In the genomic region with DNA sequence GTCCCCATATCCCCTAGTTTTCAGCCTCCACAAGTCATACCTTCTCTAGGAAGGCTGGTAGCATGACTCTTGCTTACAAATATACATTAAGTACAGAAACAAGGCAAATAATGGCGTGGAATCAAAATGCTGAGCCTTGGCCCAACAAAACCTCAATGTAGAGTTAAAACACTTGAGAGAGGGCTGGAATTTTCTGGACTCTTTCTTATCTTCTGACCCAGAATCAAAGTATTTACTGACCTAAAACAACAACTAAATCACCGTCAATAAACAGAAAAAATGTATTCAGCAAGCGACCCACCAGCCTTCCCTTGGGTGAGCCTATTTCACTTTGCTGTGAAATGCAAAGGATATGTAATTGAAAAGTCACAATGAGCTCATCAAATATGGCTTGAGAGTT, we compare ENCODE assay signal across 9 mouse cellular contexts. TPM values are rescaled to one million over a fixed set of nuclear protein-coding genes. Genes with fewer than 3 reads are reported as not detected.
A peak's percentile ranks its signal among the peaks of the same experiment; 100 is the strongest.
DNase-seq lines count a peak whose midpoint lies in the region; ATAC-seq and TF ChIP-seq lines count a peak whose summit lies in the region.
"Had no signal": no experiment of that assay in that cellular context is flagged by ENCODE, and none has a peak within 500 bp of the region (broad histone marks: within the 10 kb centered on the region; RNA-seq: fewer than 3 reads in every experiment).

No protein-coding gene starts in this region.

- WGBS in heart, embryonic 11.5 days (ENCODE audit: insufficient replicate concordance), result 54% methylated on average over 3 of the region's 3 CpGs
- WGBS in hindbrain, embryonic 10.5 days, result 60% methylated on average over 3 of the region's 3 CpGs
- 84% methylated on average over 3 of the region's 3 CpGs for WGBS in macrophage (ENCODE audit: missing documents)

- peak overlapping the region; percentile 61 for H3K4me2 ChIP-seq in heart, embryonic 11.5 days

- H3K36me3 ChIP-seq in heart, embryonic 11.5 days (ENCODE audit: control insufficient read depth, insufficient read depth, low read length), result no peaks in the 10 kb centered on the region
- H3K36me3 ChIP-seq in ES-E14 (ENCODE audit: control insufficient read depth, insufficient read depth, low read length, poor library complexity, severe bottlenecking) (no peaks in the 10 kb centered on the region), macrophage (ENCODE audit: inconsistent target) (no peaks in the 10 kb centered on the region)
- peaks cover 44% of the 10 kb centered on the region for H3K36me3 ChIP-seq in hindbrain, embryonic 10.5 days

- DNase-seq in heart, adult 8-10 months (ENCODE audit: low spot score), result no peak
- DNase-seq in ES-E14 (ENCODE audit: low read depth, low spot score), result no peak
- DNase-seq in hindbrain, embryonic 10.5 days (ENCODE audit: low spot score), result no peak
- DNase-seq in retina, embryonic 14.5 days (ENCODE audit: low spot score), result no peak
- DNase-seq in left cerebral cortex, postnatal 10 days (ENCODE audit: extremely low spot score in 1 of 2, low spot score in 2 of 2), result no peak
- DNase-seq in retina, postnatal 1 day, result no peak
- DNase-seq: cerebellum, adult 11-12 months had no signal

- H3K4me3 ChIP-seq in heart, embryonic 11.5 days (ENCODE audit: low read depth, low read length), result peak overlapping the region; percentile 90
- H3K4me3 ChIP-seq in ES-E14 (ENCODE audit: insufficient read depth in 1 of 2, low read depth in 1 of 2, low read length in 2 of 2, poor library complexity in 1 of 2, severe bottlenecking in 1 of 2) (peak overlapping the region; percentile 94 to 98; a peak in 3 of 4 replicates), macrophage (ENCODE audit: inconsistent target) (peak overlapping the region; percentile 76)
- H3K4me3 ChIP-seq in hindbrain, embryonic 10.5 days, result peak overlapping the region; percentile 91

- no peak for ATAC-seq in heart, embryonic 11.5 days (replicated peaks; ENCODE audit: insufficient number of reproducible peaks, low FRiP score, low TSS enrichment)

- intact Hi-C loops in left cerebral cortex, postnatal 10 days (cut with DNase I), result loop anchor here (5.0 kb wide), 1 partner anchor 51 kb away; the partner anchor contains the start of gene Prdm2

- in situ Hi-C loops in ES-E14 (cut with MboI; ENCODE audit: low sequenced_read_pairs in 2 of 2, unreplicated experiment in 2 of 2), result no loop called here

- peaks cover 31% of the 10 kb centered on the region for H3K4me1 ChIP-seq in heart, embryonic 11.5 days (ENCODE audit: control insufficient read depth, insufficient read depth, low read length)
- H3K4me1 ChIP-seq in ES-E14 (ENCODE audit: control insufficient read depth in 2 of 2, insufficient read depth in 2 of 2, low read length in 2 of 2, poor library complexity in 1 of 2), result peaks cover 2 to 3% of the 10 kb centered on the region in 2 experiments; a peak in 1 of 4 replicates
- H3K4me1 ChIP-seq in hindbrain, embryonic 10.5 days (replicated peaks), result peaks cover 40% of the 10 kb centered on the region

- H3K27ac ChIP-seq in heart, embryonic 11.5 days (ENCODE audit: low read depth, low read length), result no peak overlapping the region
- H3K27ac ChIP-seq in ES-E14 (ENCODE audit: insufficient read depth, low read depth, low read length, poor library complexity, severe bottlenecking) (no peak overlapping the region), macrophage (peak overlapping the region; percentile 41)
- H3K27ac ChIP-seq in hindbrain, embryonic 10.5 days, result peak overlapping the region; percentile 98

- peaks cover 56% of the 10 kb centered on the region for H3K79me2 ChIP-seq in macrophage (ENCODE audit: inconsistent target)

- H3K9me3 ChIP-seq in heart, embryonic 11.5 days (replicated peaks; ENCODE audit: control insufficient read depth, low read length), result no peaks in the 10 kb centered on the region
- no peaks in the 10 kb centered on the region for H3K9me3 ChIP-seq in ES-E14 (ENCODE audit: control insufficient read depth, insufficient read depth, low read depth, low read length)
- no peaks in the 10 kb centered on the region for H3K9me3 ChIP-seq in hindbrain, embryonic 10.5 days

- no peaks in the 10 kb centered on the region for H3K27me3 ChIP-seq in heart, embryonic 11.5 days (ENCODE audit: control insufficient read depth, insufficient read depth, low read length)
- H3K27me3 ChIP-seq in hindbrain, embryonic 10.5 days (ENCODE audit: insufficient read depth, poor library complexity, severe bottlenecking), result no peaks in the 10 kb centered on the region

- no peak overlapping the region for H3K9ac ChIP-seq in heart, embryonic 11.5 days (ENCODE audit: low read depth, low read length)
- H3K9ac ChIP-seq in ES-E14 (ENCODE audit: insufficient read depth, low read depth, low read length, poor library complexity, severe bottlenecking), result no peak overlapping the region; the same call in 1 of the 2 replicates

TF ChIP-seq in ES-E14, 5 proteins besides CTCF, POLR2A, EP300 and RAD21:
- no peak for TF ChIP-seq CHD2 (IDR thresholded peaks at IDR 0.05; ENCODE audit: low read depth, low read length)
- no peak for TF ChIP-seq ZC3H11A (IDR thresholded peaks at IDR 0.05; ENCODE audit: borderline replicate concordance, low read depth, low read length)
- no peak for TF ChIP-seq ZNF384 (IDR thresholded peaks at IDR 0.05; ENCODE audit: low read depth, low read length)
- TF ChIP-seq HCFC1 (IDR thresholded peaks at IDR 0.05; ENCODE audit: borderline replicate concordance, insufficient read depth, low read length), result no peak
- TF ChIP-seq MAFK (IDR thresholded peaks at IDR 0.05; ENCODE audit: insufficient read depth, low read depth, low read length), result no peak

RNA-seq across cellular contexts. Expression of gene Prdm2, which starts 52.0 kb away (rescaled TPM):
- polyA plus RNA-seq in heart, embryonic 11.5 days (2014; fragmentation: Nextera tagmentation; extraction: Ambion mirVana), result 8.1 and 11.0 TPM in 2 replicates
- total RNA-seq in heart, adult 8-10 months (2022), result 10 to 100 TPM; 20.0 to 23.7 (median 21.3) TPM
- total RNA-seq in ES-E14 (2012; rRNA removed), result 8.5 and 11.0 TPM in 2 replicates
- polyA plus RNA-seq in hindbrain, embryonic 10.5 days (2016; fragmentation: Nextera tagmentation; extraction: Ambion mirVana), result 14.4 and 15.9 TPM in 2 replicates
- 10 to 100 TPM; 55.9 to 99.4 (median 67.0) TPM for total RNA-seq in macrophage (2018; cell fraction: chromatin; rRNA removed)
- total RNA-seq in macrophage (2018; cell fraction: cytosol; rRNA removed), result 10 to 100 TPM; 17.9 to 29.7 (median 22.2) TPM
- total RNA-seq in macrophage (2018; cell fraction: nucleus; rRNA removed), result 10 to 100 TPM; 44.6 to 85.2 (median 55.1) TPM
- 15.1 to 17.2 TPM (median 15.4 TPM) in 3 replicates for polyA plus RNA-seq in macrophage (2018)
- 10 to 100 TPM; 30.1 to 30.5 TPM for total RNA-seq in left cerebral cortex, postnatal 10 days (2021)

Comparison
In these comparisons a context has a peak if more than half of its experiments do, and no peak if none do; other contexts are left out.
1. H3K27ac ChIP-seq: peak in hindbrain, embryonic 10.5 days (single experiment) and macrophage (single experiment); none in heart, embryonic 11.5 days (single experiment) and ES-E14 (single experiment).
2. Peak in every context shown above with its lines, with median percentiles within 50 percentile points of each other: H3K4me3 ChIP-seq.